Mouse (Mus musculus) lung, postnatal 0 days (tissue): Measurements from ENCODE around the gene Grm7. TPM values are rescaled to one million over a fixed set of nuclear protein-coding genes. Genes with fewer than 3 reads are reported as not detected.

ENCODE experiments used
- ATAC-seq: fragments of 200-750 bp; cut with Nextera tagmentation; 2 replicates; pipeline ENCODE4 v1.8.0; 2017; ENCODE audit warnings: moderate library complexity
- DNase-seq: peaks from one replicate; pipeline ENCODE4 v3.0.0-alpha.2; 2016; ENCODE audit warnings: low spot score
- H3K27ac ChIP-seq: fragments of 300-500 bp; sonication (generic); 2 replicates; pipeline ENCODE4 v1.5.1; 2014; ENCODE audit warnings: antibody characterized with exemption, mild to moderate bottlenecking, low read length, mixed read lengths
- H3K27me3 ChIP-seq: fragments of 300-500 bp; sonication (generic); replicated peaks from 2 replicates; pipeline ENCODE4 v1.6.1; 2014; ENCODE audit warnings: low read length, mixed read lengths; ENCODE audit not compliant: insufficient read depth
- H3K36me3 ChIP-seq: fragments of 300-500 bp; sonication (generic); 2 replicates; pipeline ENCODE4 v1.6.1; 2014; ENCODE audit warnings: low read length, mixed read lengths; ENCODE audit not compliant: insufficient read depth
- H3K4me1 ChIP-seq: fragments of 300-500 bp; sonication (generic); 2 replicates; pipeline ENCODE4 v1.6.1; 2014; ENCODE audit warnings: antibody characterized with exemption, low read depth, low read length, mixed read lengths; ENCODE audit not compliant: insufficient read depth
- H3K4me2 ChIP-seq: fragments of 300-500 bp; sonication (generic); replicated peaks from 2 replicates; pipeline ENCODE4 v1.6.1; 2014; ENCODE audit warnings: low read depth, mild to moderate bottlenecking, low read length, moderate library complexity, mixed read lengths
- H3K4me3 ChIP-seq: fragments of 300-500 bp; sonication (generic); 2 replicates; pipeline ENCODE4 v1.5.1; 2014; ENCODE audit warnings: low read depth, low read length
- H3K9ac ChIP-seq: fragments of 300-500 bp; sonication (generic); replicated peaks from 2 replicates; pipeline ENCODE4 v1.6.1; 2014; ENCODE audit warnings: low read depth, mild to moderate bottlenecking
- H3K9me3 ChIP-seq: fragments of 300-500 bp; sonication (generic); 2 replicates; pipeline ENCODE4 v1.6.1; 2016; ENCODE audit warnings: low read length, mixed read lengths
- CTCF ChIP-seq: IDR thresholded peaks from 2 replicates; pipeline ENCODE4 v1.5.1; 2016; ENCODE audit warnings: antibody characterized with exemption, mild to moderate bottlenecking
- EP300 ChIP-seq: IDR thresholded peaks from 2 replicates; pipeline ENCODE4 v1.6.1; 2016; ENCODE audit warnings: antibody characterized with exemption, mild to moderate bottlenecking, control low read depth
- WGBS: fragments of 180-500 bp; shearing (Covaris S2); extraction: QIAGEN DNeasy Blood & Tissue Kit; methylation state at CpG from one replicate; pipeline ENCODE4 v1.1.7; 2014; 5-methylcytosine and 5-hydroxymethylcytosine counted together
- polyA plus RNA-seq: library from polyadenylated mRNA; unstranded; fragments of >200 nt; fragmentation: Nextera tagmentation; extraction: Ambion mirVana; gene quantifications from 2 replicates; pipeline ENCODE4 v1.2.1, GENCODE M21; 2015

Grm7 gene
- polyA plus RNA-seq, 1 experiment from 2014 or later = not detected

DNA sequence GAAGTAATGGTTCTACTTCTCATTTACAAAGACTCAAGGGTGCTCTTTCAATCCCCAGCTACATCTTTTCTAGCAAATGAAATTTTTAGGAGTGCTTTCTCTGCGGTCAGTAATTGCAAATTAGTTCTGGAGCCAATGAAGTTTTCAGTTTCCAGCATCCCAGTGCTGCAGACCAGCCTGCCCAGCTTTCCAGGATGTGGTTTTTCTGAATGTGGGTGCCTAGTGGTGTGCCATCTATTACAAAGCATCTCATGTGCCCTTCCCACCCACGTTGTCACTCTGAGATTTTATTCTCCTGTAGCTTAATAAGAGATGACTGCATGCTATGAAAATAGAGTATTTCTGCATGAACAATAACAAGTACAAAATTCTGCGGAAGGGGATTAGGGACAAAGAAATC lies 612.9 kb downstream of the Grm7 start:
- Histone ChIP-seq H3K36me3 (no peaks in the 10 kb centered on the region), H3K4me2 (no peak overlapping the region), H3K4me1 (no peaks in the 10 kb centered on the region), H3K27ac (no peak overlapping the region), H3K9ac (no peak overlapping the region), H3K9me3 (no peaks in the 10 kb centered on the region), H3K4me3 (no peak overlapping the region), H3K27me3 (no peaks in the 10 kb centered on the region)
- WGBS = 70% methylated on average over 3 of the region's 3 CpGs
- no peak for DNase-seq
- no peak for ATAC-seq
- TF ChIP-seq EP300 (no peak), CTCF (no peak)

DNA sequence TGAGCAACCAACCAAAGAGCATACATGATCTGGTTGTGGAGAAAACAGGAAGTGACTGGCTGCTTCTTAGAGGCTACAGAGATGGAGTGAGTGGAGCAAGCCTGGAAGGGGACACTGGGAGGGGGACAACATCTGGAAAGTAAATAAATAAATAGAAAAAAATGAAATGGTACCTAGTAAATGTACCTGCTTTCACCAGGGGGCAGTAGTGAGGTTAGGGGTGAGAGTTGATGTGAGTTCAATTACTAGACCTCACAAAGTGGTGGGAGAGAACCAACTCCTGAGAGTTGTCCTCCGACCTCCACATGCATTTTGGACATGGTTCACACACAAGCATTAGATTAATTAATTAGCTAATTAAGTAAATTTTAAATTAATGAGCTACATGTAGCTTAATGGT lies 615.8 kb downstream of the Grm7 start:
- no peak overlapping the region for H3K4me3 ChIP-seq

DNA sequence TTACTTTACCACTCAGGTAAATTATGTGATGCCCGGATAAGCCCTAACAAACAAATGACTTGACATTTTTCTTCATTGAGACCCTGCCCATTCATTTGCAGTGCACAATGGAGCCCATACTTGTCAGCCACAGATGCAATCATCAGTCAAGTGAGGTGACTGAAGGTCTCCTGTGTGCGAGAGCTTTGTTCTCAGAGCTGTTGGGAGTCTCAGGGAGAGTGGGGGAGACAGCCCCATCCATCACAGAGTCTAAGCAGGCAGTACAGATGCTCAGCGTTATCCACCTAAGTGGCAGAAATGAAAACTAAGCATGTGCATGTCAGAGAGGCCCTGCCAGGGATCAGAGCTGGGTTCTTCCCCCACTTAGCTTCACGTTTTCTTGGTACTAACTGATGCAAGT lies 631.3 kb downstream of the Grm7 start:
- Histone ChIP-seq H3K9me3 (no peaks in the 10 kb centered on the region), H3K4me2 (no peak overlapping the region), H3K27ac (no peak overlapping the region), H3K27me3 (no peaks in the 10 kb centered on the region), H3K4me1 (no peaks in the 10 kb centered on the region), H3K9ac (no peak overlapping the region), H3K36me3 (no peaks in the 10 kb centered on the region), H3K4me3 (no peak overlapping the region)
- DNase-seq (no peak), ATAC-seq (no peak)
- TF ChIP-seq EP300 (no peak), CTCF (no peak)
- WGBS = 14% methylated on average over 4 of the region's 4 CpGs

More for the DNA sequence above, 615.8 kb downstream of the Grm7 start:
- Histone ChIP-seq H3K36me3 (no peaks in the 10 kb centered on the region), H3K9ac (no peak overlapping the region), H3K27ac (no peak overlapping the region), H3K9me3 (no peaks in the 10 kb centered on the region), H3K4me1 (no peaks in the 10 kb centered on the region), H3K4me2 (no peak overlapping the region), H3K27me3 (no peaks in the 10 kb centered on the region)
- TF ChIP-seq CTCF = no peak
- TF ChIP-seq EP300 = no peak
- ATAC-seq (no peak), DNase-seq (no peak)
- WGBS = 90% methylated on average over 1 of the region's 1 CpGs

GRCm38 (mm10) chr6:111278516-111278915 lies 633.1 kb downstream of the Grm7 start:
- H3K4me3 ChIP-seq = no peak overlapping the region
- H3K36me3 ChIP-seq = no peaks in the 10 kb centered on the region
- no peaks in the 10 kb centered on the region for H3K9me3 ChIP-seq
- H3K9ac ChIP-seq = no peak overlapping the region
- H3K27ac ChIP-seq = no peak overlapping the region
- no peak for DNase-seq
- no peaks in the 10 kb centered on the region for H3K27me3 ChIP-seq
- no peaks in the 10 kb centered on the region for H3K4me1 ChIP-seq
- ATAC-seq = no peak
- TF ChIP-seq CTCF (no peak), EP300 (no peak)
- H3K4me2 ChIP-seq = no peak overlapping the region

GRCm38 (mm10) chr6:111293505-111294001 lies 648.2 kb downstream of the Grm7 start:
- Histone ChIP-seq H3K27me3 (no peaks in the 10 kb centered on the region), H3K9me3 (no peaks in the 10 kb centered on the region), H3K9ac (no peak overlapping the region), H3K4me1 (no peaks in the 10 kb centered on the region), H3K4me3 (no peak overlapping the region), H3K36me3 (no peaks in the 10 kb centered on the region), H3K27ac (no peak overlapping the region), H3K4me2 (no peak overlapping the region)
- DNase-seq = no peak
- 66% methylated on average over 5 of the region's 5 CpGs for WGBS
- TF ChIP-seq EP300 = no peak
- no peak for TF ChIP-seq CTCF
- ATAC-seq = no peak

GRCm38 (mm10) chr6:111303912-111304555 lies 658.7 kb downstream of the Grm7 start:
- Histone ChIP-seq H3K9me3 (no peaks in the 10 kb centered on the region), H3K27me3 (no peaks in the 10 kb centered on the region), H3K36me3 (no peaks in the 10 kb centered on the region), H3K4me2 (no peak overlapping the region), H3K27ac (no peak overlapping the region), H3K4me3 (no peak overlapping the region), H3K4me1 (no peaks in the 10 kb centered on the region), H3K9ac (no peak overlapping the region)
- no peak for TF ChIP-seq EP300
- TF ChIP-seq CTCF = no peak
- DNase-seq (no peak), ATAC-seq (no peak)
- WGBS = 66% methylated on average over 3 of the region's 3 CpGs

DNA sequence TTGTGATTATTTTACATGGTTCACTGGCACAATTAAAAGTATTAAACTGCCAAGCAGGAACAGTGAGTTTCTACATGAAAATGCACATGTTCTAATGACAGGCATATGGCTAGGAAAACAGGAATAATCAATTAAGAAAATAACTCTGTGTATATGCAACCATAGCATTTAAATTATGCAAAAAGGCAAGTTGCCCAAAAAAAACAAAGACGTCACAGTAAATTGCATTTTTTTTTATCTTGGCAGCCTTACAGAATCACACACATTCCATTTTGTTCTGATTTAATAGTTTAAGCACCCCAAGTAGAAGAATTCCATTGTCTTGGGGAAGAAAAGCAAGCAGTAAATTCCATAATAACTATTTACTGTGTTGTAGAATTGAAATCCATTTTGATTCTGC lies 716.3 kb downstream of the Grm7 start:
- 51% methylated on average over 1 of the region's 1 CpGs for WGBS
- Histone ChIP-seq H3K27me3 (no peaks in the 10 kb centered on the region), H3K4me2 (no peak overlapping the region), H3K9me3 (no peaks in the 10 kb centered on the region), H3K4me1 (no peaks in the 10 kb centered on the region), H3K9ac (no peak overlapping the region), H3K4me3 (no peak overlapping the region), H3K27ac (no peak overlapping the region), H3K36me3 (no peaks in the 10 kb centered on the region)
- DNase-seq = no peak
- no peak for TF ChIP-seq CTCF
- TF ChIP-seq EP300 = no peak
- no peak for ATAC-seq
